Mouse (Mus musculus) midbrain, embryonic 15.5 days (tissue): ENCODE measurements around the gene Grid1. TPM values are rescaled to one million over a fixed set of nuclear protein-coding genes. Genes with fewer than 3 reads are reported as not detected.

Source experiments
- ATAC-seq: fragments of 200-750 bp; cut with Nextera tagmentation; replicated peaks from 2 replicates; pipeline ENCODE4 v1.8.0; 2017; ENCODE audit warnings: moderate TSS enrichment
- H3K27ac ChIP-seq: fragments of 300-500 bp; sonication (generic); 2 replicates; pipeline ENCODE4 v1.5.1; 2015; ENCODE audit warnings: mild to moderate bottlenecking, inconsistent platforms
- H3K27me3 ChIP-seq: fragments of 300-500 bp; sonication (generic); replicated peaks from 2 replicates; pipeline ENCODE4 v1.6.1; 2015; ENCODE audit warnings: inconsistent platforms
- H3K36me3 ChIP-seq: fragments of 300-500 bp; sonication (generic); replicated peaks from 2 replicates; pipeline ENCODE4 v1.6.1; 2015; ENCODE audit warnings: inconsistent platforms
- H3K4me1 ChIP-seq: fragments of 300-500 bp; sonication (generic); 2 replicates; pipeline ENCODE4 v1.6.1; 2015; ENCODE audit warnings: inconsistent platforms
- H3K4me2 ChIP-seq: fragments of 300-500 bp; sonication (generic); 2 replicates; pipeline ENCODE4 v1.6.1; 2015; ENCODE audit warnings: inconsistent platforms, mild to moderate bottlenecking, moderate library complexity
- H3K4me3 ChIP-seq: fragments of 300-500 bp; sonication (generic); 2 replicates; pipeline ENCODE4 v1.5.1; 2015; ENCODE audit warnings: mild to moderate bottlenecking, inconsistent platforms
- H3K9ac ChIP-seq: fragments of 300-500 bp; sonication (generic); 2 replicates; pipeline ENCODE4 v1.6.1; 2015; ENCODE audit warnings: mild to moderate bottlenecking, inconsistent platforms
- H3K9me3 ChIP-seq: fragments of 300-500 bp; sonication (generic); 2 replicates; pipeline ENCODE4 v1.6.1; 2016; ENCODE audit warnings: inconsistent platforms
- WGBS: fragments of 180-500 bp; shearing (Covaris S2); methylation state at CpG from one replicate; pipeline ENCODE4 v1.1.7; 2015; ENCODE audit warnings: mixed read lengths; 5-methylcytosine and 5-hydroxymethylcytosine counted together
- polyA plus RNA-seq: library from polyadenylated mRNA; unstranded; fragments of >200 nt; fragmentation: Nextera tagmentation; extraction: Ambion mirVana; gene quantifications from 2 replicates; pipeline ENCODE4 v1.2.1, GENCODE M21; 2015

Gene Grid1
- polyA plus RNA-seq, 1 experiment from 2014 or later, result 8.8 TPM

DNA sequence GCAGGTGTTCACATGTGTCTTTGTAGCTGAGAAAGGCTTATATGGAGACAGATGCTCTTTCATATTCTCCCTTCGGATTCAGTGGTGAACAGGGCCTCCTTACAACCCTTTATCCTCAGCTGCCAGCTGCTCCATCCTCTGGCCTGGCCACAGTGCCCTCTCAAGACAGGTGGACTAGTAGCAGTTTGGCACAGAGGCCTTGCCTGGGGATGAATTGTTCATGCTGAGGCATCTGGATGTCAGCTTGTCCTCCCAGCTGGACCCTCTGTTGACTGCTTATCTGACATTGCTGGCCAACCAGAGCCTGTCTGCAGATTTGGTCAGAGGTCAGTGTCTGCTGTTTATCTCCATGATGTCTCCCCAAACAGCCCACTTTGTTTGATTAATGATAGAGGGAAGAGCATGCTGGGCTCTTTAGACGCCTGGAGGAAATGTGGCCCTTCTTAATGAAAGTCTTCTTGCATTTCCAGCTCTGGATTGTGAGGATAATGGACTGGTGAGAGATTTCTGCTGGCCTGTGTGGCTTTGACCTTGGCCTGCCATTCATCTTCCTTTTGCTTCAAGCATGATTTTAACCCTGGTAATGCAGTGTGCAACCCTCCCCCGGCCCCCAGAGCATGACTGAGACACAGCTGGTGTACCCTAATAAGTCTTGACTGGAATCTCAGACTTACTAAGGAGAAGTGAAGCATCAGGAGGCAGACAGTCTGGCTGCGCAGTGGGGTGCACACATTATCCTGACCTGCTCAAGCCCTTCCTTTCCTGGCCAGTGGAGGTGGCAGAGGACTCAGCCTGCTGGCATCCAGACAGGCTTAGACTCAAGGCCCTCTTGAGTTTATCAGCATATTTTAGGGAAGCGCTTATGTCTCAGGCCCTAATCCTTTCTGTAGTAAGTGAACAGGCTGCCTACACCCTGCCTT is 493.7 kb downstream of the Grid1 start:
- Histone ChIP-seq H3K4me1 (no peaks in the 10 kb centered on the region), H3K36me3 (no peaks in the 10 kb centered on the region), H3K4me3 (no peak overlapping the region), H3K27me3 (no peaks in the 10 kb centered on the region), H3K4me2 (no peak overlapping the region), H3K9me3 (no peaks in the 10 kb centered on the region), H3K9ac (no peak overlapping the region), H3K27ac (no peak overlapping the region)
- ATAC-seq, result no peak
- WGBS, result 76% methylated on average over 5 of the region's 5 CpGs

DNA sequence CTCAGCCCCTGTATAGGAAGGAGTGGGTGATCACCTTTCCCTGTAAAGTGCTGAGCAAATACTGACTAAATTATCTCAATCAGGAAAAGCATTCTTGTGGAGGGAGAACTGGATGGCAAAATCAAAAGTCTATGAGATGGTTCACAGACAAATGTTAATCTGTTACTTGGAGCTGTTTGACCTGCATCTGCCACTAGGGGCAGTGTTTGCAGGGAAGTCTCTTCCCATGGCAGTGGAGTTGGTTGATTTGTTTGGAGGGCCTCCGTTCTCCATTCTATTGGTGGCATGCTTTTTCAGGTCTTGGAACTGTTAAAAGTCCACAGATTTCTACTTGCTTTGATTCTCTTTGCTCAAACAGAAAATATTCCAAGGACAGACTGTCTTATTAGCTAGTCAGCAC is 506.4 kb downstream of the Grid1 start:
- H3K4me1 ChIP-seq, result no peaks in the 10 kb centered on the region
- no peak overlapping the region for H3K27ac ChIP-seq
- no peaks in the 10 kb centered on the region for H3K27me3 ChIP-seq
- no peak overlapping the region for H3K9ac ChIP-seq
- 81% methylated on average over 1 of the region's 1 CpGs for WGBS
- H3K9me3 ChIP-seq, result no peaks in the 10 kb centered on the region
- no peaks in the 10 kb centered on the region for H3K36me3 ChIP-seq
- H3K4me2 ChIP-seq, result no peak overlapping the region
- ATAC-seq, result no peak
- no peak overlapping the region for H3K4me3 ChIP-seq

DNA sequence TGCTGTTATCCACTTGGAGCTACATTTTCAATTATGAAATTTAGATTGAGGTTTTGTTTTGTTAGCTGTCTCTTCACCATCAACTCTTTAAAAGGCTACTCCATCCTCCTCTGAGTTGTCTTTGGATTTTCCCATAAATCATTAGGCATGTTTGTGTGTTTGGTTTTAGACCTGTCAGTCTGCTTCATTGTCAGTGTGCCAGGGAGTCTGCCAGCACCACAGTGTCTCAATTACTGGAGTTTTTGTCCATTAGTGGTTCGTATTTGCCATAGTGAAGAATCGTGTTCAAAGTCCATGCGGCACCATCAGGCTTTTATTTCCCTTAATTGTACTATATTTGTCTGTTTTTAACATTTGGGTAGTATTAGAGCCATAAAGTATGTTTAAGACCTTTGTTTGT is 516.7 kb downstream of the Grid1 start:
- Histone ChIP-seq H3K9me3 (no peaks in the 10 kb centered on the region), H3K36me3 (no peaks in the 10 kb centered on the region), H3K27me3 (no peaks in the 10 kb centered on the region), H3K4me1 (no peaks in the 10 kb centered on the region), H3K4me3 (no peak overlapping the region), H3K9ac (no peak overlapping the region), H3K27ac (no peak overlapping the region), H3K4me2 (no peak overlapping the region)
- WGBS, result 84% methylated on average over 3 of the region's 3 CpGs
- no peak for ATAC-seq

DNA sequence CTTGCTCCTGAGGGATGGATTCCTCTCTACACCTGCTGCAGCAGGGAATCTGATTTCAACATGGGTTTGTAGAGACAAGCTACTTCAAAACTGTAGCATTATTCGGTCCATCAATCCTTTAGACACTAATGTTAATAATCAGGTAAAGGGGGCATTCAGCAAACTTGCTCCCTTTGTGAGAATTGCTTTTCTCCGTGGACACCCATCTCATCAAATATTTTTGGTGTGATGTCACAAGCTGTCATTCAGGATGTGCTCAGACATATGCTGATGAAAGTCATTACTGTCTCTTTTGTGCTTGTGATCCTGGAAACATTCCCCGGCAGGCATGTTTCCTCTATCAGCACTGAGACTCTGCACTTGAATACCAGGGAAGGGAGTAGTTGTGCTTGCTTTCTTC is 536.1 kb downstream of the Grid1 start:
- ATAC-seq, result no peak
- no peaks in the 10 kb centered on the region for H3K4me1 ChIP-seq
- H3K9me3 ChIP-seq, result no peaks in the 10 kb centered on the region
- no peak overlapping the region for H3K4me3 ChIP-seq
- WGBS, result 67% methylated on average over 3 of the region's 3 CpGs
- H3K4me2 ChIP-seq, result no peak overlapping the region
- H3K9ac ChIP-seq, result no peak overlapping the region
- no peak overlapping the region for H3K27ac ChIP-seq
- H3K27me3 ChIP-seq, result no peaks in the 10 kb centered on the region
- no peaks in the 10 kb centered on the region for H3K36me3 ChIP-seq

DNA sequence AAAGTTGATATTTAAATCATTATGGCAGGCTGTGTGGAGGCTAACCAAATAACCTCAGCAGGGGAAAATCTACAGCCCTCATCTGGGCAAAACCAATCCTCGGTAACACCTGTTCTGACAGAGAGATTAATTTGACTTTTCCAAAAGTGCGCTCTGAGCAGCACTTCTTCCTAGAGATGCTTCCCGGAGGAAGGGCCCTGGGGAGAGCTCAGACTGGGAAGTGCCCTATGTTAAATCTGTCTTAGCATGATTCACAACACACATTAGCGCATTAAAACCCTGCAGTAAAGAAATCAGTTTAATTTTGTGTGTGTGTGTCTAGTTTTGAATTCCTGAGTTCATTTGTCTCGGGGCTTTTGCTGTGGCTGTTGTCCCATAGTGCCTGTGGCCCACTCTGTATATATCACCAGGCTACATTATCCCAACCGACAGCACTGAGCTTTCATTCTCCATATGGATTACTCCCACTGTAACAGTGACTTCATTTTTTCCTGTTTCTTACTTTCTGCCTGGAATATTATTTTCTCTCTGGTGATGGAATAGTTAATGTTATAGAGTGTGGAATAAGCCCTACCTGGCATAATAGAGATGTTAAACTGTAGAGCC is 536.7 kb downstream of the Grid1 start:
- 81% methylated on average over 6 of the region's 6 CpGs for WGBS
- Histone ChIP-seq H3K36me3 (no peaks in the 10 kb centered on the region), H3K4me1 (no peaks in the 10 kb centered on the region), H3K4me3 (no peak overlapping the region), H3K27me3 (no peaks in the 10 kb centered on the region), H3K4me2 (no peak overlapping the region), H3K27ac (no peak overlapping the region), H3K9me3 (no peaks in the 10 kb centered on the region), H3K9ac (no peak overlapping the region)
- ATAC-seq, result no peak

DNA sequence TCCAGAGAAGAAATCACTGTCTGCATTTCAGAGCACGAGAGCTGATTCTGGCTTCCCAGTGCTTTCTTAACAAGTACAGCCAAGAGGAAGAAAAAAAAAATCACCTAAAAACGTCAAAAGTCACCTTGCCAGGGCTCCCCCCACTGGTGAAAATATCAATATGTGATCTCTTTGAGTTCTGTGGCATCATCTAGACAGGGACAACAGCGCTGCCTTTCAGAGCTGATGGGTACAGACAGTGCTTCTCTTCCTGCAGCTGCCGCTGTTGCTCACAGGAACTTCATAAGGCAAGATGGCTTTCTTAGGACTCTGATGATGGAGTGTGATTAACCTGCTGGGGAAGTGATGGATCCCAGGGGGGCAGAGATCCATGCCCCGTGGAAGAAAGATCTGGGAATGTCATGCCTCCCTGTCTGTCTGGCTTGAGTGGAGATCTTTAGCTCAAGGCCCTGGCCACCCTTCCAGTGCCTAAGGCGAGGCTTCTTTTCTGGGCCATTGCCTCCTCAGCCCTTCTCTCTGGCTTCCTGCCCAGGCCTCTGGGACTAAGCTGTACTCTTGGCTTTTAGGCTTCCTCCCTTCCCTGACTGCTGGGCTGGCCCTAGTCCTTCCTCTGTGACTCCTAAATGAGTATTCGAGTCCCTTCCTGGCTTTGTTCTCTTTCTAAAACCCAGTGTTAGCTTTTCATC is 538.4 kb downstream of the Grid1 start:
- 35% methylated on average over 7 of the region's 7 CpGs for WGBS
- Histone ChIP-seq H3K27ac (no peak overlapping the region), H3K4me1 (no peaks in the 10 kb centered on the region), H3K36me3 (no peaks in the 10 kb centered on the region), H3K4me2 (no peak overlapping the region), H3K4me3 (no peak overlapping the region), H3K27me3 (no peaks in the 10 kb centered on the region), H3K9ac (no peak overlapping the region), H3K9me3 (no peaks in the 10 kb centered on the region)
- no peak for ATAC-seq

DNA sequence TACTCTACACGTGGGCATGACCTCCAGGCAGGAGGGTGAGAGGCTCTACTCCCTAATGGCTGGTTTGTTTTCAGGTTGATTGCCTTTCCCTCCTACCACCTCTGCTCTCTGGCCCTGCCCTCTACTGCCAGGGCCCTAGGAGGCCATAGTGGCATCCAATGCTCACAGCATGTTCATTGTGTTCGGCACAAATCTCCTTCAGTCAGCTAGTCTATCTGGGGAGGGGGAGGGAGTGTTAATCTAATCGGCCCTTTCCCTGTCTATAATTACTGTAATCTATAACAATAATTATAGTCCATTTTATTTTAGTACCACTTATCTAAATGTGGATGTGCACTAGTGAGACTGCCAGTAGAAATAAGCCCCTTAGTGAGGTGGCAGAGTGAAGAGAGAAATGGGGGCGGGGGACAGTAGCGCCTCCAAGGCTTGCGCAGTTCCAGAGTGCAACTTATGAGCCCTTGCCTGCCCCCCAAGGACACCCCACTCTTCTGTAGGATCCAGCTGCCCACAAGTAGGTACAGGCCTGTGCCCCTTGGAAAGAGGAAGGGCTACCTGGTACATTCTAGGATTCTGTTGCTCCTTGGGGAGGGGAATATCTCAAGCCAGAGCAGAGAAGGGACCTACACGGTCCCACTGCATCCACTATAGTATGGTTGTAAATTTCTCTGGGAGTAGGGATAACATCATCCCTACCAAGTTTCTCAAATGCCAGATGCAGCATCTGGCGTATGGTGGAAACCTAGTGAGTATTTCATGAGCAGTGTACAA is 545.5 kb downstream of the Grid1 start:
- 0 out of 2 replicates have a peak, but pooled peaks have one; percentile 27 for ATAC-seq
- Histone ChIP-seq H3K4me2 (no peak overlapping the region), H3K27me3 (no peaks in the 10 kb centered on the region), H3K27ac (no peak overlapping the region), H3K4me3 (no peak overlapping the region), H3K9me3 (no peaks in the 10 kb centered on the region), H3K4me1 (no peaks in the 10 kb centered on the region), H3K9ac (no peak overlapping the region), H3K36me3 (no peaks in the 10 kb centered on the region)
- 71% methylated on average over 8 of the region's 8 CpGs for WGBS

DNA sequence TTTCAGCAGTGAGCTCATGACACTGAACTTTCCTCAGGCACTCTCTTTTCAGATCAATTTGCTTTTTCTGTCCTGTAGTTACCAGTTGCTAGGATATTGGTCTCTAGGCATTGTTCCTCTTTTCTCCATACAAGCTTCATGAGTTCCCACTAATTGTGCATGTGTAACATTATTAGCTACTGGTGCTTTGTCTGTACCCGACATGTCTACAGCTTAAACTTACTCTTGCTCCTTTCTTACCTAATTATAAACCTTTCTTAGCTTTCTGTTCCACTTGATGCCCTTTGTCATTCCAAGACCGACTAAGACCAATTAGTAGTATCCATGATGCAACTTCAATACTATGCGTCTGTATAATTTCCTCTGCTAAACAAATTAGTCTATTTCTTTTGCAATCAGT is 554.5 kb downstream of the Grid1 start:
- H3K27me3 ChIP-seq, result no peaks in the 10 kb centered on the region
- H3K9ac ChIP-seq, result no peak overlapping the region
- no peak for ATAC-seq
- H3K4me3 ChIP-seq, result no peak overlapping the region
- no peak overlapping the region for H3K27ac ChIP-seq
- no peak overlapping the region for H3K4me2 ChIP-seq
- no peaks in the 10 kb centered on the region for H3K36me3 ChIP-seq
- 71% methylated on average over 3 of the region's 3 CpGs for WGBS
- no peaks in the 10 kb centered on the region; the same call in 1 of the 2 replicates for H3K9me3 ChIP-seq
- H3K4me1 ChIP-seq, result no peaks in the 10 kb centered on the region

DNA sequence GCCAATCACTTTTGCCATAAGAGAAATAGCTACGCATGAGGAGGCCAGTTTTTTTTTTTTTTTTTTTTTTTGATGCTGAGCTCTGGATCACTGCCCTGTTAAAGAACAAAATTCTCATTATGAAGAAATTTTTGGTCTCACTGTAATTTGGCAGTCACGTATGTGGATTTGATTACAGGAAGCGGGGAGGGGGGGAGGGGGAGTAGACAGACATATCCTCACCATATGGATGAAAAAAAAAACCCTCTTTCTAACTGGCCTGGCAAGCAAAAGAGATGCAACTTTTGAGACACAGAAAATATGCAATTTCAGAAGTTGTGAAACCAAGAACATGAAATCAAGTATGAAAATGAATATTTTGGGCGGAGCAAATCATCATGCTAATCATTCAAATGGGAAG is 573.7 kb downstream of the Grid1 start:
- no peak for ATAC-seq
- WGBS, result 84% methylated on average over 4 of the region's 4 CpGs

DNA sequence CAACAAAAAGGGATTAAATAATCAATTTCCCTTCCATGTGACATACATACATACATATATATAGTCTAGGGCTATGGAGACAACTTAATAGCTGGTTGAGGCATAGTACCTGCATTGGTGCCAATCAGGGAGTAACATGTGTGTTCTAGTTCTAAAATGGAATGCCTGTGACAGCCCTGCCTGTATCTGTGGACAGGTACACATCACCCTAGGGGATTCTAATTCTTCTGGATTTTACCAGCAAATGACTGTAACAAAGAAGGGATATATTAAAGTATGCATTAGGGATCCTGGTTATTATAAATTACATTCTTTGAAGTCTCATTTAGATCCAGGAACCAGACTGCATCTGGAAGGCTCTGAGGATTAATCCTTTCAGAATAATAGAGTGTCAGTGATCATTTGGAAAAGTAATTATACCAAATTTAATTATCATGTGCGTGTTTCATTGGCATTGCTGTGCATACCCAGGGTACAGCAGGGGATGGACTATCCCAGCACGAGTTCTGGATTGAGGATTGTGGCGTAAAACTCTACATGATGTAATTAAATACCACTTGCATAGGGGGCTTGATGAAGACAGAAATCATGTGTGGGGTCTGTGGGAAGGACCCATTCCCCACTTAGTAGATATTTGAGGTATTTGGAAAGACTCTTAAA is 584.5 kb downstream of the Grid1 start:
- 71% methylated on average over 3 of the region's 3 CpGs for WGBS
- no peaks in the 10 kb centered on the region for H3K27me3 ChIP-seq
- H3K9ac ChIP-seq, result no peak overlapping the region
- H3K4me1 ChIP-seq, result no peaks in the 10 kb centered on the region
- no peaks in the 10 kb centered on the region for H3K9me3 ChIP-seq
- no peak overlapping the region for H3K4me2 ChIP-seq
- peak; percentile 48; the same call in 1 of the 2 replicates for ATAC-seq
- H3K36me3 ChIP-seq, result no peaks in the 10 kb centered on the region
- H3K27ac ChIP-seq, result no peak overlapping the region
- H3K4me3 ChIP-seq, result no peak overlapping the region

More for the DNA sequence above, 573.7 kb downstream of the Grid1 start:
- no peak overlapping the region for H3K27ac ChIP-seq
- no peak overlapping the region for H3K4me3 ChIP-seq
- no peaks in the 10 kb centered on the region for H3K36me3 ChIP-seq
- no peaks in the 10 kb centered on the region for H3K9me3 ChIP-seq
- no peaks in the 10 kb centered on the region for H3K4me1 ChIP-seq
- H3K4me2 ChIP-seq, result no peak overlapping the region
- H3K9ac ChIP-seq, result no peak overlapping the region
- no peaks in the 10 kb centered on the region for H3K27me3 ChIP-seq

DNA sequence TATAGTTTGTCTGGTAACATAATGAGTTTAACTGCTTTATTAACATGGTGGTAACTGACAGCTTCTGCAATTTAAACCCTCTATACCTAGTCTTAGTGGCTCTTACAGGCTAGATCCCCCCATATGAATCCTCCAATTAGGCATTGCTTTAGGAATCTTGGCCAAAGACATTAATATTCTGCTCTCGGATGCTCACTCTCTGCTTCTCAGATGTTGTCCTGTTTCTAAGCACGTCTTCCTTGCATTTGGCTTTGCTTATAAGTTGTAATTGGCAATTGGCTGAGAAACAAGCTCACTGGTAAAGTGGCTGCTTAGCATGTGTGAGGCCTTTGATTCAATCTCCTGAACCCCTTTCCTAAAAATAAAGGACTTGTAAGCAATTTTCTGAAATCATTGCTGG is 610.4 kb downstream of the Grid1 start:
- H3K27me3 ChIP-seq, result no peaks in the 10 kb centered on the region
- no peaks in the 10 kb centered on the region for H3K36me3 ChIP-seq
- no peaks in the 10 kb centered on the region for H3K4me1 ChIP-seq
- no peak overlapping the region for H3K4me3 ChIP-seq
- no peaks in the 10 kb centered on the region for H3K9me3 ChIP-seq
- ATAC-seq, result no peak
- WGBS, result 80% methylated on average over 2 of the region's 2 CpGs
- H3K9ac ChIP-seq, result no peak overlapping the region
- no peak overlapping the region for H3K4me2 ChIP-seq
- no peak overlapping the region for H3K27ac ChIP-seq
